Mouse (Mus musculus) embryo, embryonic 9.5 days (tissue): ENCODE measurements around the gene Nkx3-2.

ENCODE experiments used
- DNase-seq: peaks from one replicate; pipeline ENCODE4 v3.0.0-alpha.2; 2017; ENCODE audit errors: extremely low spot score

The Nkx3-2 gene

GRCm38 (mm10) chr5:41763731-41764721 lies at the start of gene Nkx3-2:
Gene Nkx3-2, minus strand, starts transcription at chr5:41764501.
- DNase-seq, result peak; percentile 82

DNA sequence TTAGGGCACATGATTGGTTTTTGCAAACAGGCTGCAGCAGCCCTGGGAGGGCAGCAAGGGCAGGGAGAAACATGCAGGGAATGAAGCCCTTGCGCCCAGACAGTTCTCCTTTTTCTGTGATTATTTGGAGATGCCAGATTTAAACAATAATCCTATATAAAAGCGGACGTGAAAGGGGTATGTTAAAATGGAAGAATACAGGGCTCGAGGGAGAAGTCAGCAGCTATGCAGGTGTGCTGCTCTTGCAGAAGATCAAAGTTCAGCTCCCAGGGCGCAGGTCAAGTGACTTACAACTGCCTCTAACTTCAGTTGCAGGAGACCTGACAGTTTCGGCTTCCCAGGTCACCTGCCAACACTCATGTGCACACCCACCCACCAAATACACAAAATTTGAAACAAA lies 48.2 kb upstream of the Nkx3-2 start:
- DNase-seq, result no peak

DNA sequence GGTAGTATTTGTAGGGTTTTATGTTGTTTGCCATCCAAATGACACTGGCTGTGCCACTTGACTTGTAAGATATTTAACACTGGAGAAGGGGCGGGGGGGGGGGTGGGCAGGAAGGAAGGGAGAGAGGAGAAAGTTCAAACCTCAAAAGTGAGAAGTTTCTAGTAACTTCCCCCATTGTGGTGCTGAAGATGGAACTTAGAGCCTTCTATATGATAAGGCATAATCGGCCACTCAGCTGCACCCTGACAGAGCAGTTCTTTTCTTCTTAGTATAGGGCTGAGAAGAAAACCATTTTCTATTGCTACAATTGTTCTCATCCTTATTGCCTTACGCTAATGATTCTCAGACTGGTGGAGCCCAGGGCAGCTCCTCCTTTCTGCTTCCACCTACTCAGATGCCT lies 47.0 kb upstream of the Nkx3-2 start:
- no peak for DNase-seq

DNA sequence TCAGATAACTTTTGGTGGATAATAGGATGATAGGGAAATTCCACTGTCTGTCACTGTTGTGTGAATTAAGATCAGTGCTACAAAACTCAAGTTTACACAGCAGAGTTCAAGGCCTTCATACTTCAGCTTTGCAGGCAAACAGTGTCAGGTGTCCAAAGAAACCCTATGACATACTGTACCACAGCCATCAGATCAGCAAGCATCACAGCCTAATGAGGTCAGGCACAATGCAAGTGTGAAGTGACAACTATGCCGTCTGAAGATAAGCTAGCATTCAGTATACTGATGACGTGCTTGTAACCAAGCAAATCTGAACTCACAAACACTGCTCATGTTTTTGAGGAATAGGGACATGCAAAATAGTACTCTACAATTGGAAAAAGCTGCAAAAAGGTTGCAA lies 43.1 kb upstream of the Nkx3-2 start:
- no peak for DNase-seq

- DNase-seq, result no peak
These were observed 41.9 kb upstream of the Nkx3-2 start for GRCm38 (mm10) chr5:41806176-41806575.

DNA sequence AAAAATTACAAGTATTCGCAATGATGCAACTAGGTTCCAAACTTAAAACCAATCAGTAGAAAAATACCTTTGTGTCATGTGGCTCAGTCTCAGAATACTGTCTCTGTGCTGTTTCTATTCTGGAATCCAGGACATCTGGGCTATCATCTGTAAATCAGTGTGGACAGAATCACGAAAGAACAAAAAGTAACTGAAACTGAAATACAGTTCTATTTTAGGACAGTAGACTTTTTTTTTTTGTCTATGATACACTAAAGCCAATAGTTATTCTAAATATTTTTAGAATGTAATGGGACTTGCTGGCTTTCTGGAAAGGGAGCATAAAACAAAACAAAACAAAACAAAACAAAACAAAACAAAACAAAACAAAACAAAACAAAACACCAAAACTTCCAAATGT lies 40.8 kb upstream of the Nkx3-2 start:
- DNase-seq, result no peak

DNA sequence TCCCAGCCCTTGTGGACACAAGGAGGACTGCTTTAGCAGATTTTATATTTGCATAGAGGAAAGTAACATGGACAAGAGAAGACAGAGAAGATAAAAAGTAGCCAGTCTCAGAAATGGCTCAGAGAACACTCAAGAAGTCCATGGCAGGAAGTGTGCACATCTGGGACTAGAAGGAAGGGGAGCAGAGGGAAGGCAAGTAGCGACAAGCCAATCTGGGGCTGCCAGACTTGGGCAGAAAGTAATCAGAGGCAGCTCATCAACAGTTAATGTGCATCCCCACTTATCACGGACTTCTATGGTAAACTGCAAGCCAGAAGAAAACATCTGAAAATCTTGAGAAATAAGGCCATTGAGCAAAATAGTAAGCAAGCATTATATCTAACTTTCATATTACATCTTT lies 40.3 kb upstream of the Nkx3-2 start:
- no peak for DNase-seq

- no peak for DNase-seq
These were observed 37.3 kb upstream of the Nkx3-2 start for GRCm38 (mm10) chr5:41801622-41802021.

- DNase-seq, result no peak
These were observed 30.1 kb upstream of the Nkx3-2 start for GRCm38 (mm10) chr5:41794434-41794833.

DNA sequence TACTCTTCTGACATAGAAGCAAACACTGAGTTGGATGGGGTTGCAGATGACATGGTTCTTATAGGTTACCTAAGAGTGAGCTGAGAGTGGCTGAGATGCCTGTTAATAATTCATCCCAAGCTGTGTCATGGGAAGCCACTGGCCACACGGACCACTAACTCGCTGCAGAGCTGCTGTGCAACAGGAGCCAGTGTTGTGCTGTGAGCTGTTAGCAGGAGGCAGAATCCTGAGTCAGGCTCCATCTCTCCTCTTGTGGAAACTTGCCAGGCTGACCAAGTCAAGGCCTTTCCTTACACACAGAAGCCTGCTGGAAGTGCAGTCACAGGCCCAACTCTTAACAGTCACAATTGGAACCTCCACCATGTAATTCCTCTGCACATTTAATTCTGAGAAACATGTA lies 26.2 kb upstream of the Nkx3-2 start:
- DNase-seq, result no peak

GRCm38 (mm10) chr5:41788877-41789276 lies 24.6 kb upstream of the Nkx3-2 start:
- DNase-seq, result no peak

GRCm38 (mm10) chr5:41781890-41782289 lies 17.6 kb upstream of the Nkx3-2 start:
- DNase-seq, result no peak

DNA sequence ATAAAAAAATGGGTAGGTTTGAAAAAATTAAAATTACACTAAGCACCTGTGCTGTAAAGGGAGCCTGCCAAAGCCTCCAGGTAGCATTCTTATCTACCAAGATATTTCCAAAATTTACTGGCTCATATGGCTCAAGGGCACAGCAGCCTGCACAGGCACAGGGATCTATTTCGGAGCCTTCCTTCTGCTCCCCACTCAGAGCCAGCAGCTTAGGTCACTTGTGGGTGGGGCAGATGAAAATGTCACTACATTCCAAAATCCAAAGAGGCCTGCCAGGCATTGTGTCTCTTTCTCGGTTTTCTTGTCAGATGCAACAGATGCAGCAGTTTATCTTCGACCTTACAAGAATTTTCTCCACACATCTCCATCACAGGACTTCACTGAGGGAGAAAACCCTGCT lies 15.7 kb upstream of the Nkx3-2 start:
- no peak for DNase-seq

- no peak for DNase-seq
These were observed 11.4 kb upstream of the Nkx3-2 start for GRCm38 (mm10) chr5:41775728-41776127.

DNA sequence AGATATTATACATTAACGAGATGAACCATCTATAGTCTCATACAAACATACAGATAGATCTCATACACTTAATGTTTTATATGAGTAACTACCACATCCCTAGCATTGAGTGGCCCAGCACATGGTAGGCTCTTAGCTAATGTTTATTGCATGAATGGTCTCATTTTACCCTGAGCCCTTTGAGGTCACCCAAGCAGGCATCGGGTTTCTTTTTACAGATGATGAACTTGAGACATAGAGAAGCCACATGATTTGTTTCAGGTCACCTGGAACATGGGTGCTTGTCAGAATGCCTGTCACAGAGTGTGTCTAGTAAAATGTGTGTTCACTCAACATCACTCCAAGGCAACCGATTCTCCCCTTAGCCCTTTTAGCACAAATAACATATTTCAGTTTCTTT lies 11.0 kb upstream of the Nkx3-2 start:
- DNase-seq, result no peak

GRCm38 (mm10) chr5:41768382-41769040 lies 4.2 kb upstream of the Nkx3-2 start:
- peak; percentile 85 for DNase-seq

GRCm38 (mm10) chr5:41767296-41768200 lies 3.2 kb upstream of the Nkx3-2 start:
- peak; percentile 64 for DNase-seq

DNA sequence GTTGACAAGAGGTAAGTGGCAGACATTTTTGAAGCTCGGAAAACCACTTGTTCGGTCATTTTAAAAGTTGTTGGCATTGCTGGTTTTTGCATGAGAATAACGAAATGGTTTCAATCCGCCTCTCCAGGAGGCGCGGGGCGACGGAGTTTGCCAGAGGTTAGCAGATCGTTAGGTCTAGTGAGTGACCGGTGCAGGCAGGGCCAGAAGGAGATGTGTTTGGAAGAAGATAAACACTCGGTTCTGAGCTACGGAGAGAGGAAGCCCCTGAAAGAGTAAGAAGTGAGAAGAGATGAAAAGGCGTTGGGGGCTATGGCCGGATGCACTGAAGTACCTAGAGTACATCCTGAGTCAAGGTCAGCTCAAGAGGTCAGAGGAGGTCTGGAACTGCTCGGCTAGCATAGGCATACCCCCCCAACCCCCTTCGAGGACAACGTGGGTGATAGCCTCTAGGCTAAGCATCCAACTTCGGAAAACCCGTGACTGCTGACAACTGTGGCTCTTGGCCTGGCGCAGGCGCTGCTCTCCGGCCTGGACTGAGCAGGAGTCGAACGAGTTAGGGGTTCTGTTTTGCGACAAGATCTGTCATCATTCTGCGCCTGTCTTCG lies 2.2 kb upstream of the Nkx3-2 start:
- peak; percentile 52 for DNase-seq

- peak; percentile 51 for DNase-seq
These were observed 1.5 kb upstream of the Nkx3-2 start for GRCm38 (mm10) chr5:41765626-41766405.

- DNase-seq, result peak; percentile 66
These were observed 1.2 kb downstream of the Nkx3-2 start for GRCm38 (mm10) chr5:41762947-41763730.
